Mouse (Mus musculus) ES-E14 (cell line): Measurements from ENCODE around the gene Riiad1. TPM values are rescaled to one million over a fixed set of nuclear protein-coding genes. Genes with fewer than 3 reads are reported as not detected.

Experiments used
- DNase-seq: peaks from one replicate; pipeline ENCODE4 v3.0.0-alpha.2; 2013; ENCODE audit warnings: low read depth, low spot score
- H3K27ac ChIP-seq: 2 replicates; pipeline ENCODE4 v1.5.1; 2012; ENCODE audit warnings: low read depth, mild to moderate bottlenecking, low read length, moderate library complexity, mixed read lengths; ENCODE audit not compliant: poor library complexity, insufficient read depth, severe bottlenecking
- H3K36me3 ChIP-seq: 2 replicates; pipeline ENCODE4 v1.6.1; 2012; ENCODE audit warnings: mild to moderate bottlenecking, low read length, moderate library complexity, mixed read lengths; ENCODE audit not compliant: control insufficient read depth, poor library complexity, insufficient read depth, severe bottlenecking
- H3K4me1 ChIP-seq, 2 experiments: fragments of 150-350 bp in 1 of 2; sonication (generic) in 1 of 2; 2 replicates each; pipeline ENCODE4 v1.6.1; 2012; ENCODE audit warnings: low read length in 2 of 2, mild to moderate bottlenecking in 1 of 2, mixed read lengths in 1 of 2; ENCODE audit not compliant: control insufficient read depth in 2 of 2, insufficient read depth in 2 of 2, poor library complexity in 1 of 2
- H3K4me3 ChIP-seq, 2 experiments: fragments of 150-350 bp in 1 of 2; sonication (generic) in 1 of 2; 2 replicates each; pipeline ENCODE4 v1.5.1; 2012; ENCODE audit warnings: low read length in 2 of 2, low read depth in 1 of 2, mild to moderate bottlenecking in 1 of 2, mixed read lengths in 1 of 2; ENCODE audit not compliant: insufficient read depth in 1 of 2, poor library complexity in 1 of 2, severe bottlenecking in 1 of 2
- H3K9ac ChIP-seq: 2 replicates; pipeline ENCODE4 v1.6.1; 2012; ENCODE audit warnings: low read depth, mild to moderate bottlenecking, low read length, mixed read lengths; ENCODE audit not compliant: poor library complexity, insufficient read depth, severe bottlenecking
- H3K9me3 ChIP-seq: fragments of 150-350 bp; sonication (generic); 2 replicates; pipeline ENCODE4 v1.6.1; 2012; ENCODE audit warnings: low read depth, mild to moderate bottlenecking, low read length; ENCODE audit not compliant: control insufficient read depth, insufficient read depth
- CHD2 ChIP-seq: IDR thresholded peaks from 2 replicates; pipeline ENCODE4 v1.6.1; 2014; ENCODE audit warnings: mild to moderate bottlenecking, low read depth, low read length, inconsistent platforms
- HCFC1 ChIP-seq: IDR thresholded peaks from 2 replicates; pipeline ENCODE4 v1.6.1; 2012; ENCODE audit warnings: low read length, inconsistent platforms, borderline replicate concordance; ENCODE audit not compliant: insufficient read depth
- MAFK ChIP-seq: IDR thresholded peaks from 2 replicates; pipeline ENCODE4 v1.6.1; 2014; ENCODE audit warnings: mild to moderate bottlenecking, low read depth, low read length, inconsistent platforms; ENCODE audit not compliant: insufficient read depth
- ZC3H11A ChIP-seq: IDR thresholded peaks from 2 replicates; pipeline ENCODE4 v1.6.1; 2012; ENCODE audit warnings: low read depth, mild to moderate bottlenecking, inconsistent platforms, low read length, borderline replicate concordance
- ZNF384 ChIP-seq: IDR thresholded peaks from 2 replicates; pipeline ENCODE4 v1.6.1; 2012; ENCODE audit warnings: low read depth, low read length, inconsistent platforms
- in situ Hi-C, 2 experiments: fragments of 600-800 bp; cut with MboI; formaldehyde crosslinking; loops; one replicate each; pipeline ENCODE4 v1.15.1; 2025; ENCODE audit warnings: low sequenced_read_pairs in 2 of 2, inconsistent platforms in 1 of 2; ENCODE audit not compliant: unreplicated experiment in 2 of 2
- total RNA-seq: library from RNA; depleted of rRNA; stranded (reverse); fragments of 300-350 nt; gene quantifications from 2 replicates; pipeline ENCODE4 v1.2.3, GENCODE M21; 2012

Riiad1 gene
- total RNA-seq, 1 experiment: not detected

DNA sequence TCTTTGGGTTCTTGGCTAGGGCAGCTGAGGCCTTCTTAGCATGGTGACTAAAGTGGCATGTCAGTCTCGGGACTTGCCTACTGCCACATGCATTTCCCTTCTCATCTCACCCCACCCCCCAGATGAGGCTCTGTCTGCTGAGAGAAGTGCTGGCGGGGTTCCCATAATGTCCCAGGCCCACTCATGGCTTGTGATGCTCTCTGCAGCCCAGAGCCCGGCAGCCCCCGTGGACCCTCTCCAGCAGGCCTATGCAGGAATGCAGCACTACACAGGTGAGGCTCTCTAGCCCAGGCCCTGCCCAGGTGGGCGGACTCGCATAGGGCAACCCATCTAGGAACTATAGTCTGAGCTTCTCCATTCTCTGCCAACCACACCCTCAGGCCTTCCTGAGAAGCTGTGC lies 7.4 kb upstream of the Riiad1 start:
- no peaks in the 10 kb centered on the region for H3K36me3 ChIP-seq
- in situ Hi-C loops: no loop called here
- H3K4me3 ChIP-seq: no peak overlapping the region
- no peak for DNase-seq
- H3K9ac ChIP-seq: no peak overlapping the region
- H3K4me1 ChIP-seq: peaks cover 2 to 8% of the 10 kb centered on the region in 2 experiments; a peak in 1 of 4 replicates
- H3K27ac ChIP-seq: no peak overlapping the region
- no peaks in the 10 kb centered on the region for H3K9me3 ChIP-seq
- no peak for TF ChIP-seq CHD2
- no peak for TF ChIP-seq ZC3H11A
- no peak for TF ChIP-seq HCFC1
- no peak for TF ChIP-seq ZNF384
- no peak for TF ChIP-seq MAFK

DNA sequence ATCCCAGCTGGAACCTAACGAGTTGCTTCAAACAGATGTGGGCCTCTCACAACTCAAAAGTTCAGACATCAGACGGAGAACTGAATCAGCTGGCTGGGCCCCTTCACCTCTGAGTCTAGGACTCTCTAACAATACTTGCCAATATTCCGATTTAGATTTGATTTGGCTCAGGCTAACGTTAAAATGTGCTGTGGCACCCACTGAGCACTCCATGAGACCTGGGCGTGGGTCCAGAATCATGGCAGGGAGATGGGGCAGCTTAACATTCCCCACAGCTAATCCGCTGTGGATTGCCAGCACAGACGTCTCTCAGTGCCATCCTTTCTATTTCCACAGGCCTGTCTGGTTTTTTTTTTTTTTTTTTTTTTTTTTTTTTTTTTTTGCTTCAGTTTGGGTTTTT lies 5.8 kb upstream of the Riiad1 start:
- TF ChIP-seq CHD2 (no peak), ZC3H11A (no peak), ZNF384 (no peak), MAFK (no peak), HCFC1 (no peak)
- H3K4me3 ChIP-seq: no peak overlapping the region
- in situ Hi-C loops: no loop called here
- H3K36me3 ChIP-seq: no peaks in the 10 kb centered on the region
- no peak overlapping the region for H3K27ac ChIP-seq
- H3K4me1 ChIP-seq: peaks cover 2 to 8% of the 10 kb centered on the region in 2 experiments; a peak in 1 of 4 replicates
- H3K9me3 ChIP-seq: no peaks in the 10 kb centered on the region
- no peak for DNase-seq
- no peak overlapping the region for H3K9ac ChIP-seq

DNA sequence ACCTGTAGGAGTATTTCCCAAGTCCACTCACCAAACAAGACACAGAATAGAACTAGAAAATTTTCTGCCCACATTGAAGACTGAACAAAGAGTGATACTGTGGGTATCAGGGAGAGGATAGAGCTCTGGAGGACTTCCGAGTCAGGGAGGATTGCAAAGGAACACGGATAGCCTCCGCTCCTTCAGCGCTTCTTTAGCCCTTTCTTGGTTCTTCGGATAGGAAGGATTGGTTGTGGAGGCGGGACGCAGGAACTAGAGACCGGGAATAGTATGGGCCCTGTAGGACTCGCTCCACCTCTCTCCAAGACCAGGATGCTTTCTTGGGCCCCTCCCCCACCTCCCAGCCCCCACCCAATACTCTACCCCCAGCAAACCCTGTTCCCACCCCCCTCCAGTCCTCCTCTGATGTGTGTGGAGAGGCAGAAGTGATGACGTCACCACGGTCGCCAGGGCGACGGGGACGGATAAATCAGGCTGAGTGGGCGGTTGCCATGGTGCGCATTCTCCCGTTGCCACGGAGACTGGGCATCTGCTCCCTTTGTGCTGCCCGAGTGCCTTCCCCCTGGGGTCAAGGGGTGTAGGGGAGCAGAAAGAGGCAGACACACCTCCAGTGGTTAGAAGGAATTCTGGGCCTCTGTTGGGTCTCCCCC lies 3.8 kb upstream of the Riiad1 start:
- TF ChIP-seq CHD2 (no peak), ZNF384 (no peak), ZC3H11A (no peak), HCFC1 (no peak), MAFK (no peak)
- no peak overlapping the region for H3K27ac ChIP-seq
- H3K36me3 ChIP-seq: no peaks in the 10 kb centered on the region
- H3K4me3 ChIP-seq: no peak overlapping the region
- peaks cover 2 to 14% of the 10 kb centered on the region in 2 experiments; a peak in 1 of 4 replicates for H3K4me1 ChIP-seq
- in situ Hi-C loops: no loop called here
- no peak overlapping the region for H3K9ac ChIP-seq
- H3K9me3 ChIP-seq: no peaks in the 10 kb centered on the region
- no peak for DNase-seq

DNA sequence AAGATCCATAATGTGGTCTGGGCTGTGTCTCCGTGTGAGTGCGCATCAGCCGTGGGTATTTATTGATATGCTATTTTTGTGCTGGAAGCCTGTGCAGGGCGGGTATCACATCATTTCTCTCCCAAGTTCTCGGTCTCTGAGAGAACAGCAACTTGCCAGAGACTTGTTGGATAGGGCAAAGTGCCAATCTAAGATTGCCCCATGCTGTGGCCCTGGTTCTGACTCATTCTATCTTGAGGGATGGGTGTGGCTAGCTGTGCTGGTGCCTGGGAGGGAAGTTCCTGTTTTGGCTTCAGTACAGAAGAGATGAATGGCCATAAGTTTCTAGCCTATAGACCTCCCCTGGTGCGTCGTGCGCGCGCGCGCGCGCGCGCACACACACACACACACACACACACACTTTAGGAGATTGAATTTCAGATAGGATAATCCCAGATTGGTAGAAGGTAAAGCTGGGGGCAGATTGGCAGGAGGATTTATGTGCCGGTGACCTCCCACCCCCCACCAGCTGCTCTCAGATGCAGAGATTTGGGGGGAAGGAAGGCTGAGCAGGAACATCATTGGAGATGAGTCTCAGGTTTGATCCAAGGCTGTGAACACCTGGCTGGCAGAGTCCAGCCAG lies 2.7 kb upstream of the Riiad1 start:
- DNase-seq: no peak
- peaks cover 2 to 14% of the 10 kb centered on the region in 2 experiments; a peak in 1 of 4 replicates for H3K4me1 ChIP-seq

More for the DNA sequence above, 2.7 kb upstream of the Riiad1 start:
- Histone ChIP-seq H3K9ac (no peak overlapping the region), H3K27ac (no peak overlapping the region), H3K9me3 (no peaks in the 10 kb centered on the region), H3K36me3 (no peaks in the 10 kb centered on the region), H3K4me3 (no peak overlapping the region)
- TF ChIP-seq HCFC1: no peak
- TF ChIP-seq ZC3H11A: no peak
- no peak for TF ChIP-seq CHD2
- no peak for TF ChIP-seq MAFK
- no peak for TF ChIP-seq ZNF384
- in situ Hi-C loops: no loop called here
